9 mouse cellular contexts compared by ENCODE assay signal in genomic region chr5:134341721-134342120, GRCm38 (mm10).
"Had no signal": no experiment of that assay in that cellular context is flagged by ENCODE, and none has a peak within 500 bp of the region (broad histone marks: within the 10 kb centered on the region; RNA-seq: fewer than 3 reads in every experiment).

No protein-coding gene starts in this region.

- DNase-seq: kidney, adult 11 months; lung, adult 2 months; right cerebral cortex, postnatal 4 days had no signal

- H3K4me3 ChIP-seq: limb, embryonic 10.5 days; liver, embryonic 15.5 days; midbrain, embryonic 10.5 days; myocyte; stomach, embryonic 15.5 days had no signal

- H3K36me3 ChIP-seq: limb, embryonic 10.5 days; liver, embryonic 15.5 days; midbrain, embryonic 10.5 days; stomach, embryonic 15.5 days had no signal

- H3K27me3 ChIP-seq: liver, embryonic 15.5 days; stomach, embryonic 15.5 days had no signal

- H3K9ac ChIP-seq: liver, embryonic 15.5 days; stomach, embryonic 15.5 days had no signal

- H3K27ac ChIP-seq: kidney, postnatal 0 days; limb, embryonic 10.5 days; liver, embryonic 15.5 days; midbrain, embryonic 10.5 days; stomach, embryonic 15.5 days had no signal

- H3K9me3 ChIP-seq: limb, embryonic 10.5 days; liver, embryonic 15.5 days; midbrain, embryonic 10.5 days; stomach, embryonic 15.5 days had no signal

- H3K4me2 ChIP-seq: stomach, embryonic 15.5 days had no signal

- H3K4me1 ChIP-seq: limb, embryonic 10.5 days; stomach, embryonic 15.5 days had no signal
